Mouse (Mus musculus) CH12.LX (cell line): ENCODE results near the gene Lrrc8b. TPM values are rescaled to one million over a fixed set of nuclear protein-coding genes. Genes with fewer than 3 reads are reported as not detected.

Source experiments
- DNase-seq: peaks from one replicate; pipeline ENCODE4 v3.0.0-alpha.2; 2013; ENCODE audit errors: extremely low read depth
- H3K27ac ChIP-seq: 2 replicates; pipeline ENCODE4 v1.5.1; 2012; ENCODE audit warnings: low read depth, mild to moderate bottlenecking, control low read depth, moderate library complexity; ENCODE audit not compliant: insufficient read depth
- H3K27me3 ChIP-seq: replicated peaks from 2 replicates; pipeline ENCODE3; 2012; ENCODE audit warnings: inconsistent platforms
- H3K36me3 ChIP-seq, 2 experiments: replicated peaks in 1 of 2; 2 replicates each; pipeline versions ENCODE3 to v1.6.1; 2012; ENCODE audit warnings: inconsistent platforms in 1 of 2, low read length in 1 of 2, mild to moderate bottlenecking in 1 of 2, mixed read lengths in 1 of 2, moderate library complexity in 1 of 2; ENCODE audit not compliant: control insufficient read depth in 1 of 2, insufficient read depth in 1 of 2
- H3K4me1 ChIP-seq, 2 experiments: 2 replicates each; pipeline ENCODE4 v1.6.1; 2012; ENCODE audit warnings: inconsistent platforms in 1 of 2, moderate library complexity in 1 of 2; ENCODE audit not compliant: insufficient read depth in 2 of 2, control insufficient read depth in 1 of 2
- H3K4me2 ChIP-seq: 2 replicates; pipeline ENCODE4 v1.6.1; 2012; ENCODE audit warnings: low read depth, mild to moderate bottlenecking, control low read depth; ENCODE audit not compliant: poor library complexity, insufficient read depth, severe bottlenecking
- H3K4me3 ChIP-seq, 3 experiments: fragments of 150-350 bp in 1 of 3; sonication (generic) in 1 of 3; replicated peaks in 1 of 3; 2 replicates each; pipeline versions ENCODE3 to v1.5.1; 2011 to 2012; ENCODE audit warnings: low read depth in 2 of 3, low read length in 2 of 3, mild to moderate bottlenecking in 2 of 3, moderate library complexity in 2 of 3, control low read depth in 1 of 3, improper control_type of control experiment in 1 of 3, inconsistent platforms in 1 of 3, mixed read lengths in 1 of 3; ENCODE audit not compliant: poor library complexity in 1 of 3
- H3K79me2 ChIP-seq: replicated peaks from 2 replicates; pipeline ENCODE4 v1.6.1; 2012; ENCODE audit warnings: mild to moderate bottlenecking, moderate library complexity; ENCODE audit not compliant: control insufficient read depth, poor library complexity, insufficient read depth, severe bottlenecking; ENCODE audit errors: extremely low read depth
- H3K9ac ChIP-seq: 2 replicates; pipeline ENCODE4 v1.6.1; 2012; ENCODE audit warnings: low read depth, mild to moderate bottlenecking, control low read depth, moderate library complexity; ENCODE audit not compliant: insufficient read depth
- H3K9me3 ChIP-seq: replicated peaks from 2 replicates; pipeline ENCODE3; 2012; ENCODE audit warnings: low read length, inconsistent platforms, mixed read lengths
- BHLHE40 ChIP-seq: IDR thresholded peaks from 2 replicates; pipeline ENCODE4 v1.6.1; 2011; ENCODE audit warnings: mild to moderate bottlenecking, low read depth, low read length, improper control_type of control experiment
- CHD2 ChIP-seq: IDR thresholded peaks from 2 replicates; pipeline ENCODE4 v1.6.1; 2011; ENCODE audit warnings: low read length, improper control_type of control experiment
- ETS1 ChIP-seq: conservative IDR thresholded peaks from 2 replicates; pipeline ENCODE4 v1.6.1; 2012; ENCODE audit warnings: low read depth, mild to moderate bottlenecking, inconsistent platforms, low read length, improper control_type of control experiment, moderate library complexity
- GABPA ChIP-seq: IDR thresholded peaks from 2 replicates; pipeline ENCODE4 v1.6.1; 2012; ENCODE audit warnings: low read depth, low read length, improper control_type of control experiment, inconsistent platforms; ENCODE audit not compliant: insufficient replicate concordance
- JUN ChIP-seq: IDR thresholded peaks from 2 replicates; pipeline ENCODE4 v1.6.1; 2011; ENCODE audit warnings: low read depth, mild to moderate bottlenecking, low read length, improper control_type of control experiment, moderate library complexity; ENCODE audit not compliant: insufficient read depth
- KAT2A ChIP-seq: IDR thresholded peaks from 2 replicates; pipeline ENCODE4 v1.6.1; 2012; ENCODE audit warnings: low read length, improper control_type of control experiment, inconsistent platforms; ENCODE audit not compliant: insufficient replicate concordance
- MAFK ChIP-seq: IDR thresholded peaks from 2 replicates; pipeline ENCODE4 v1.6.1; 2011; ENCODE audit warnings: low read length, improper control_type of control experiment; ENCODE audit not compliant: insufficient replicate concordance
- MAX ChIP-seq: IDR thresholded peaks from 2 replicates; pipeline ENCODE4 v1.6.1; 2011; ENCODE audit warnings: low read length, improper control_type of control experiment
- NRF1 ChIP-seq: IDR thresholded peaks from 2 replicates; pipeline ENCODE4 v1.6.1; 2014; ENCODE audit warnings: low read depth, mild to moderate bottlenecking, inconsistent platforms, low read length, improper control_type of control experiment, moderate library complexity
- POLR2A ChIP-seq: IDR thresholded peaks from 2 replicates; pipeline ENCODE4 v1.6.1; 2011; ENCODE audit warnings: low read depth, mild to moderate bottlenecking, improper control_type of control experiment, low read length
- SIN3A ChIP-seq: IDR thresholded peaks from 2 replicates; pipeline ENCODE4 v1.6.1; 2012; ENCODE audit warnings: low read length, improper control_type of control experiment, inconsistent platforms
- TCF12 ChIP-seq: IDR thresholded peaks from 2 replicates; pipeline ENCODE4 v1.6.1; 2014; ENCODE audit warnings: low read depth, mild to moderate bottlenecking, inconsistent platforms, low read length, improper control_type of control experiment
- USF1 ChIP-seq: IDR thresholded peaks from 2 replicates; pipeline ENCODE4 v1.6.1; 2014; ENCODE audit warnings: low read depth, mild to moderate bottlenecking, inconsistent platforms, low read length, improper control_type of control experiment
- ZMIZ1 ChIP-seq: IDR thresholded peaks from 2 replicates; pipeline ENCODE4 v1.6.1; 2012; ENCODE audit warnings: low read depth, mild to moderate bottlenecking, inconsistent platforms, low read length, improper control_type of control experiment
- dilution Hi-C: fragments of 300-500 bp; cut with MboI; formaldehyde crosslinking; loops from 2 replicates; pipeline ENCODE4 v1.14.3; 2020; ENCODE audit warnings: low sequenced_read_pairs; ENCODE audit not compliant: extremely low pct_unique_long_range_greater_than_20kb, extremely low pct_ligation_motif_present
- in situ Hi-C: fragments of 300-500 bp; cut with MboI; formaldehyde crosslinking; loops from 3 replicates; pipeline ENCODE4 v1.14.3; 2019; ENCODE audit warnings: low sequenced_read_pairs, low pct_ligation_motif_present, low pct_unique_long_range_greater_than_20kb, mixed read lengths
- polyA plus RNA-seq: library from polyadenylated mRNA; unstranded; fragments of >175 nt; gene quantifications from 2 replicates; pipeline ENCODE4 v1.2.1, GENCODE M21; 2012; ENCODE audit warnings: low read depth; ENCODE audit not compliant: insufficient read length
- total RNA-seq, 2 experiments: library from RNA; depleted of rRNA; stranded (reverse); fragments of 300-350 nt in 1 of 2; fragments of >200 nt in 1 of 2; gene quantifications; 2 replicates each; pipeline ENCODE4 v1.2.3; 2012 to 2014

Lrrc8b gene
- total and polyA plus RNA-seq, 3 experiments, result 0.21 to 0.40 (median 0.40) TPM

- no peak overlapping the region for H3K27ac ChIP-seq
- no peak overlapping the region for H3K4me2 ChIP-seq
- no peak for DNase-seq
- H3K36me3 ChIP-seq, result peaks cover 2 to 68% of the 10 kb centered on the region in 2 experiments
- H3K4me3 ChIP-seq, result no peak overlapping the region
- H3K27me3 ChIP-seq, result no peaks in the 10 kb centered on the region
- TF ChIP-seq CHD2 (no peak), POLR2A (no peak), NRF1 (no peak), TCF12 (no peak), SIN3A (no peak), USF1 (no peak), MAX (no peak), JUN (no peak), ETS1 (no peak), KAT2A (no peak)
- no peaks in the 10 kb centered on the region; the same call in 1 of the 2 replicates for H3K79me2 ChIP-seq
- peaks cover 0 to 11% of the 10 kb centered on the region in 2 experiments; a peak in 1 of 4 replicates for H3K4me1 ChIP-seq
- H3K9ac ChIP-seq, result no peak overlapping the region
- no peaks in the 10 kb centered on the region for H3K9me3 ChIP-seq
- in situ Hi-C loops (loop anchor here (10.0 kb wide), 1 partner anchor 48 kb away; no protein-coding TSS in a partner anchor), dilution Hi-C loops (no loop called here)
Observed at GRCm38 (mm10) chr5:105526766-105527165, 111.2 kb downstream of the Lrrc8b start.

- dilution Hi-C loops (no loop called here), in situ Hi-C loops (loop anchor here (10.0 kb wide), 1 partner anchor 47 kb away; no protein-coding TSS in a partner anchor)
- TF ChIP-seq ZMIZ1 (no peak), BHLHE40 (no peak), KAT2A (no peak), MAFK (no peak), GABPA (no peak)
- no peaks in the 10 kb centered on the region for H3K27me3 ChIP-seq
- H3K4me3 ChIP-seq, result no peak overlapping the region
- no peak overlapping the region for H3K9ac ChIP-seq
- peaks cover 0 to 8% of the 10 kb centered on the region in 2 experiments; a peak in 1 of 4 replicates for H3K4me1 ChIP-seq
- peaks cover 4 to 70% of the 10 kb centered on the region in 2 experiments for H3K36me3 ChIP-seq
- no peaks in the 10 kb centered on the region; the same call in 1 of the 2 replicates for H3K79me2 ChIP-seq
- H3K4me2 ChIP-seq, result no peak overlapping the region
- DNase-seq, result no peak
- no peak overlapping the region for H3K27ac ChIP-seq
- no peaks in the 10 kb centered on the region for H3K9me3 ChIP-seq
Observed at GRCm38 (mm10) chr5:105527477-105528331, 112.1 kb downstream of the Lrrc8b start.
